Mouse (Mus musculus): ENCODE results near the gene Dock11. TPM values are rescaled to one million over a fixed set of nuclear protein-coding genes. Genes with fewer than 3 reads are reported as not detected.

Gene Dock11
- total RNA-seq, 2 experiments from 2014 or later = 2.9 to 3.1 TPM

DNA sequence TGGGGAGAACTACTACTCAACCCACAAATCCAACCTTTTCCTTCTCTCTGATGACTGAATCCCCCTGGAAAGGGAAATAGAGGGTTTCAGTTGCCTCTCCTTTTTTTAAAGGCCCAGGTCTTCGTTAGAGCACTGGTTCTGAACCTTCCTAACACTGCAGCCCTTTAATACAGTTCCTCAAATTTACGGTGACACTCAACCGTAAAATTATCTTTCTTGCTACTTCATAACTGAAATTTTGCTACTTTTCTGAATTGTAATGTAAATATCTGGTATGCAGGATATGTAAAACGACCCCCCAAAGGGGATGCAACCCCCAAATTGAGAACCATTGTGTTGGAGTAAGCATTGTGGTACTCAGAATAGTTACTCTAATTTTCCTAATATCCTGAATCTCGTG, 49.5 kb downstream of the Dock11 start:
- intact Hi-C loops (cut with DNase I) = no loop called here
- no peak for DNase-seq

DNA sequence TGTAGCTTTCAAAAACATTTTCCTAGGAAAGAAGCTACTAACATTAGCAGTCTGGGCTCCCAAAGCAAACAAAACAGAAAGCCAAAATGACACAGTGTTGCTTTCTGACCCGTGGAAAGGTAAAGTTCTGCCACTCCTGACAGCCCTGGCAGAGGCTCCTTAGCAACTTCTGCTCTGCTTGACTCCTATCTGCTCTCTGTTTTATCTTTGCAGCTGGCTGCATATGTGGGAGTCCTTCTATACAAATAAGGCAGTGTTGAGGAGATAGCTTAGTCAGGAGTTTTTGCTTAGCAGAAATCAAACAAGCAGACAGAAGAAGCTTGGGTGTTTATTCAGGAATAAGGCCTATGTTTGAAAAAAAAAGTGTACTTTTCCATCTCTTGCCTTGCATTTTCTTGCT, 57.8 kb downstream of the Dock11 start:
- intact Hi-C loops (cut with DNase I) = loop anchor here (5.0 kb wide), 1 partner anchor 51 kb away; no protein-coding TSS in a partner anchor
- DNase-seq = no peak

GRCm38 (mm10) chrX:35950135-35950534, 61.5 kb downstream of the Dock11 start:
- intact Hi-C loops (cut with DNase I) = no loop called here
- DNase-seq = no peak

- DNase-seq = no peak
- intact Hi-C loops (cut with DNase I) = no loop called here
Measured at GRCm38 (mm10) chrX:35951945-35952344, 63.3 kb downstream of the Dock11 start.

- intact Hi-C loops (cut with DNase I) = no loop called here
- DNase-seq = no peak
Measured at GRCm38 (mm10) chrX:35952521-35953095, 64.0 kb downstream of the Dock11 start.

- intact Hi-C loops (cut with DNase I) = no loop called here
- no peak for DNase-seq
Measured at GRCm38 (mm10) chrX:35956236-35956635, 67.6 kb downstream of the Dock11 start.

DNA sequence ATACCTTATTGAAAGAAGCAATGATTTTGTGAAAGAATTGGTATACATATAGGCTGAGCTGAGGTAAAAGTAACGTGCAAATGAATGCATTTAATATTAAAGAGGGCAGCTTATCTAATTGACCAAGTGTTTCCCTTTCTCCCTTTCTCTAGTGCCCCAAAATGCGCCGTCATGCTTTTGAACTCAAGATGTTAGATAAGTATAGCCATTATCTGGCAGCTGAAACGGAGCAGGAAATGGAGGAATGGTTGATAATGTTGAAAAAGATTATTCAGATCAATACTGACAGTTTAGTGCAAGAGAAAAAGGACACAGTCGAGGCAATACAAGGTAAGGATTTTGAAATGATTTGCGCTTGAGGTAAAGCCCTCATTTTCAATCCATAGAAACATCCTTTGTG, 74.5 kb downstream of the Dock11 start:
- DNase-seq = no peak
- intact Hi-C loops (cut with DNase I) = no loop called here

DNA sequence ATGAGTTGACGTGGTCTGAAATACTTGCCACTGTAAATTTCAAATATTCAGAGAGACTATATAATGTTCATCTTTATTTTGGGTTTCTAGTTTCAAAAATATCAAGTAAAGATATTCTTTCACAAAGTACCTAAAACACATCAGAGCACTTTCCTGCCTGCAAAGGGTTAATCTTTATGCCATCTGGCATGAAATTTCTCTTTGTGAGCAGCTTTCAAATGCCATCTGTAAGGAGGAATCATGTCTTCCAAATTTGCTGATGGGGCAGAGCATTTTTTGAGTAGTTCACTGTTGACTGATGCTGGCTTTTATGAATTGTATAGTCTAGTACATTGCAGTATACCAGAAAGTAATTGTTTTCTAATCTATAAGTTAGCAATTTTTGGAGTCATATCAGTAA, 80.6 kb downstream of the Dock11 start:
- DNase-seq = no peak
- intact Hi-C loops (cut with DNase I) = no loop called here

DNA sequence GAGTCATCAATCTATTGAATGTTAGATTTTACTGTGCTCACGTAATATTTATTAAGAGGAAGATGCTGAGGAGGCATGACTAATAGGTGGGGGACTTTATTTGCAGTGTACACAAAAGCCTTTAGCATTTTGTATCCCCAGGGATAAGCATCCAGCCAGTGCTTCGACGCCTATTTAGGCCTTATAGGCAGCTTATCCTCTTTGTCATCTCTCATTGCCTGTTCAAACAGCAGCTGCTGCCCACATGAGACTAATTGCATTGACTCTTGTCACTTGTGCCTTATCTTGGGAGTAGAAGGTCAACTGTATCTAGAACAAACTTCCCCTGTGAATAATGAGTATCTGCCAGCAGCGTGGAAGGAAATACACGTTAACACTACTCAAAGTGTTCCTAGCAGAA, 88.0 kb downstream of the Dock11 start:
- intact Hi-C loops (cut with DNase I) = no loop called here

DNA sequence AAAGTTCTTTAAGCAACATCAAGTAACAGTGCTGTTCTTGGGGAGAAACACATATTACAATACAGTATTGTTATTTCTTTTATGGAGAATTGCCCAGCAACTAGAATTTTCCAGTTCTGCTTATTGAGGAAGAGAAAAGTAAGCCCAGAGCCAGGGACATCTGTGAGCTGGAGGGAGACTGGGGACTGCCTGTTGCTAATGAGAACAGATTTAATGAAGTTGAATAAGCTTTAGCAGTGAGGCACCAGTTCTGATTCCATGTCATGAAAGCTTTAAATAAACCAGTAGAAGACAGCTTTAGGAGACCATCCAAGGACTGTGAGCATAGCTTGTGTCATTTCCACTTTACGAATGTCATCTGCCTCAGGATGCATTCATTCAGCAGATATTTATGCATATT, 99.3 kb downstream of the Dock11 start:
- intact Hi-C loops (cut with DNase I) = no loop called here
- no peak for DNase-seq

More for the DNA sequence above, 88.0 kb downstream of the Dock11 start:
- DNase-seq = no peak

DNA sequence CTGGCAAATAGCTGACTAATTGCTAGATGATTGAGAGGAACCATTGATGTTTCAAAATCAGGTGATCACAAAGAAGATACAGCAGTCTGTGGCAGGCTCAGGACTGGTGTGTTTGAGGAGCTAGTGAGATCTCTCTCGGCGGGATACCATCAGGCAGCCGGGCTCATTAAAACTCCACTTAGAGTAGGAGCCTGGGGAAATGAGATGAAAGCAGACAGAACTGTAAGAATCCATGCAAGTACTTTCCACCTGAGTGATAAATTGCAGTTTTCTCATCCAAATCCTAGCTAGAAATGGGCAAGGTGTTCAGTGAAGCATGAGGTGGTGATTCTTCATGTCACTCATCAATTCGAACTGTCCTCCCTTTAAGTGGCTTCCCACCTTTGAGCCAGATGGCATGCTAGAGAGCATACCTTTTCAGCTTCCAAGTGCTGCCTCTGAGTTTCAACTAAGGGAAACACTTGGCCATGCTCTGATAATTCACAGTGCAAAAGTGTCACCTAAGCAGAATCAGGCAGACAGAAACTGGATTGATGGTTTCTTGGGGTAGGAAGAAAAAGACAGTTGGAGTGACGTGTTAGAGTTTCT, 102.0 kb downstream of the Dock11 start:
- DNase-seq = no peak
- intact Hi-C loops (cut with DNase I) = no loop called here

DNA sequence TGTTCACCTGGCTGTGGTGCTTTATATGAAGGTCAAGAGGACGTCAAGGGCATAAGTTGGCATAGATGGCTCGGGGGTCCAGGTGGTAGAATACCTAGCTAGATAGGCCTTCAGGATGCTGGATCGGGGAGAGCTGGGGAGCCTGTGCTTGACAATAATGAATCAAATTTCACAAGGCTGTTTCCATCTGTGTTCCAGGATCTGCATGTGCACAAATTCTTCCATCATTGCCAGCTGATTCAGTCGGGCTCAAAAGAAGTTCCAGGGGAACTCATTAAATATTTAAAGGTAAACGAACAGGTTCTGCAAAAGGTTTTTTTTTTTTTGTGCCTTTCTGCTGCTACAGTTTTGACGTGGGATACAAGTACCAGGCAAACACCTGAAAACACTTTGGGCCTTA, 105.6 kb downstream of the Dock11 start:
- intact Hi-C loops (cut with DNase I) = no loop called here

GRCm38 (mm10) chrX:35997004-35997403, 108.4 kb downstream of the Dock11 start:
- no peak for DNase-seq
- intact Hi-C loops (cut with DNase I) = loop anchor here (5.0 kb wide), 3 partner anchors 50 to 165 kb away; partner anchors contain the start of gene Dock11

More for the DNA sequence above, 105.6 kb downstream of the Dock11 start:
- no peak for DNase-seq

- no peak for DNase-seq
- intact Hi-C loops (cut with DNase I) = loop anchor here (5.0 kb wide), 3 partner anchors 51 to 166 kb away; partner anchors contain the start of gene Dock11
Measured at GRCm38 (mm10) chrX:35997793-35998419, 109.3 kb downstream of the Dock11 start.

DNA sequence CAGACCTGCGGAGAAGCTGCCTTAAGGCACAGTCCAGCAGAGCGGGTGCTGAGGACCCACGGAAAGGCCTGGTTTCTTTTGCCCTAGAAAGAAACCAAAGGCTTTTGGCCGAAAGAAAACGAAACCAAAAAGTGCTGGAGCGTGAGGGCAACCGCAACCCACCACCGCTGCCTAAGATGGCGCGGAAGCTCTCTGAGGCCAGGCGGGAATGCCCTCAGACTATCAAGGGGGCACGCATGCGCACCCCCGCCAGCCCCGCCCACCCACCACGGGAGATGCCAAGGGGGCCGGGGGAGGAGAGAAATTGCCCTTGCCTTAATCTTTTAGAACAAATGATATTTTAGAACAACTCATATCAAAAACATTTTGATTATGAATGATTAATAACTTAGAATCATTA, 137.0 kb downstream of the Dock11 start:
- DNase-seq = no peak
- intact Hi-C loops (cut with DNase I) = no loop called here

DNA sequence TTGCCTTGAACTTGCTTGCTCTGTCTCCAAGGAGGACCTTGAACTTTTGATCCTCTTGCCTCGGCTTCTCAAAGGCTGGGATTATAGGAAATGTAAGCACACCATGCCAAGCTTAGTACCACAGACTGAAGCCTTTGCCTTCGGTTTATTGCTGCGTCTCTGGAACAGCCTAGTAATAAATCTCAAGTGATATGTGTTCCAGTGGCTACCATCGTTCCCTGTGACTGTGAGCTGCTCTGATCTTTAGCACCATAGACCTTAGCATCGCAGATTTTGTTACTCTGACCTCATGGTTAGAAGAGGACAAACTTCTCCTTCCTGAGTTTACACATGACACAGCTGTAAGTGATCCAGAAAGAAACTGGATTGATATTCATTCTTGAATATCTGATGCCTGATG, 142.5 kb downstream of the Dock11 start:
- no peak for DNase-seq
- intact Hi-C loops (cut with DNase I) = no loop called here

DNA sequence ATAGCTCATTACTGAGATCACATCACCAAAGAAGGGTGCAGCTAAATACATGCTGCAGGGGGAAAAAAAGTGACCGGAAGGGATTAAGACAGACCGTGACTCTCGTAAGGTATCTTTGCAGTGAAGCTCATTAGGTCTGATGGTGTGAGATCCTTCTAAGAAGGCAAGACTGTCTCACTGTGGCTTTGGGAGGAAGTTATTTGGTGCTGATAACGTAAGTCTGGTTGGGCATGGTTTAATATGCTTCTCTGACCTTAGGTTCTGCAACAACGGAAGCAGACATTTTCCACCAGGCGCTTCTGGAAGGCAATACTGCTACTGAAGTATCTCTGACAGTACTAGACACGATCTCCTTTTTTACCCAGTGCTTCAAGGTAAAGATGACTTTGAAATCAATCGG, 145.4 kb downstream of the Dock11 start:
- DNase-seq = no peak
- intact Hi-C loops (cut with DNase I) = no loop called here

- intact Hi-C loops (cut with DNase I) = no loop called here
- no peak for DNase-seq
Measured at GRCm38 (mm10) chrX:36045731-36046130, 157.1 kb downstream of the Dock11 start.

DNA sequence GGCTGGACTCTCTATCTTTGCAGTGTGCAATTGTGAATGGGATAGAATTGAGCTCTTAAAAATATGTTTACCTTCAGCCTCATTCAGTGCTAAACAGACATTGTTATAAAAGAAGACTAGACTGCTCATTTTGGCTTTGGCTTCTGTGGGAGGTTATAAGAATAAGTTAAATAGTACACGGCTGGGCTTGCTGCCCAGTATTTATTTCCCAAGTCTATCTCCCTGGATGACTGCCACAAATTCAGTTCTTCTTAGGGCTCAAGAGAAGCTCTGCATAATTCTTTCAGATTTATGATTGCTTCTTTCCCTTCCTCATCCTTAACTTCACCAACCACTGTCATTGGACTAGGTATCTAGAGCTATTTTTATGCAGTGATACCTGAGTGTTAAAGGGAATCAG, 158.8 kb downstream of the Dock11 start:
- intact Hi-C loops (cut with DNase I) = no loop called here
- DNase-seq = no peak

GRCm38 (mm10) chrX:36050312-36050711, 161.7 kb downstream of the Dock11 start:
- DNase-seq = no peak
- intact Hi-C loops (cut with DNase I) = no loop called here

- DNase-seq = no peak
- intact Hi-C loops (cut with DNase I) = no loop called here
Measured at GRCm38 (mm10) chrX:36073997-36074396, 185.4 kb downstream of the Dock11 start.

GRCm38 (mm10) chrX:36077164-36077563, 188.5 kb downstream of the Dock11 start:
- intact Hi-C loops (cut with DNase I) = no loop called here
- DNase-seq = no peak

Data from gastrocnemius, postnatal 36 days (tissue).